Mouse (Mus musculus) CH12.LX (cell line): ENCODE results near the gene Akr7a5.

Experiments used
- BHLHE40 ChIP-seq: IDR thresholded peaks from 2 replicates; pipeline ENCODE4 v1.6.1; 2011; ENCODE audit warnings: mild to moderate bottlenecking, low read depth, low read length, improper control_type of control experiment
- CTCF ChIP-seq, 2 experiments: IDR thresholded peaks in 1 of 2; conservative IDR thresholded peaks in 1 of 2; 2 replicates each; pipeline ENCODE4 v1.5.1; 2011 to 2012; ENCODE audit warnings: low read depth in 2 of 2, low read length in 2 of 2, improper control_type of control experiment in 1 of 2, inconsistent platforms in 1 of 2, mild to moderate bottlenecking in 1 of 2, moderate library complexity in 1 of 2
- EP300 ChIP-seq: IDR thresholded peaks from 2 replicates; pipeline ENCODE4 v1.6.1; 2011; ENCODE audit warnings: low read length, improper control_type of control experiment
- GABPA ChIP-seq: IDR thresholded peaks from 2 replicates; pipeline ENCODE4 v1.6.1; 2012; ENCODE audit warnings: low read depth, low read length, improper control_type of control experiment, inconsistent platforms; ENCODE audit not compliant: insufficient replicate concordance
- HCFC1 ChIP-seq: IDR thresholded peaks from 2 replicates; pipeline ENCODE4 v1.6.1; 2012; ENCODE audit warnings: low read depth, mild to moderate bottlenecking, inconsistent platforms, low read length, improper control_type of control experiment
- MAX ChIP-seq: IDR thresholded peaks from 2 replicates; pipeline ENCODE4 v1.6.1; 2011; ENCODE audit warnings: low read length, improper control_type of control experiment
- POLR2A ChIP-seq: IDR thresholded peaks from 2 replicates; pipeline ENCODE4 v1.6.1; 2011; ENCODE audit warnings: low read depth, mild to moderate bottlenecking, improper control_type of control experiment, low read length
- SMC3 ChIP-seq: IDR thresholded peaks from 2 replicates; pipeline ENCODE4 v1.6.1; 2011; ENCODE audit warnings: low read depth, low read length, improper control_type of control experiment

- no peak for TF ChIP-seq HCFC1
- no peak for TF ChIP-seq MAX
- TF ChIP-seq GABPA, result no peak
- no peak for TF ChIP-seq CTCF (conservative IDR thresholded peaks at IDR 0.05 in 1 of 2, IDR thresholded peaks at IDR 0.05 in 1 of 2; ENCODE audit: low read depth in 2 of 2, low read length in 2 of 2)
- no peak for TF ChIP-seq EP300
- TF ChIP-seq POLR2A, result no peak
- TF ChIP-seq SMC3, result no peak
- TF ChIP-seq BHLHE40, result no peak
Measured at GRCm38 (mm10) chr4:139281791-139282345, 28.7 kb upstream of the Akr7a5 start.
